Mouse (Mus musculus) heart, embryonic 15.5 days (tissue): Measurements from ENCODE around the gene Ift22. TPM values are rescaled to one million over a fixed set of nuclear protein-coding genes. Genes with fewer than 3 reads are reported as not detected.
A peak's percentile ranks its signal among the peaks of the same experiment; 100 is the strongest.

Experiments
- ATAC-seq: fragments of 200-750 bp; cut with Nextera tagmentation; replicated peaks from 2 replicates; pipeline ENCODE4 v1.8.0; 2017; ENCODE audit warnings: low read depth, moderate TSS enrichment; ENCODE audit not compliant: insufficient number of reproducible peaks, insufficient read depth, low FRiP score
- H3K27ac ChIP-seq: fragments of 300-500 bp; sonication (generic); 2 replicates; pipeline ENCODE4 v1.5.1; 2015; ENCODE audit warnings: mild to moderate bottlenecking, inconsistent platforms
- H3K27me3 ChIP-seq: fragments of 300-500 bp; sonication (generic); 2 replicates; pipeline ENCODE4 v1.6.1; 2015; ENCODE audit warnings: inconsistent platforms
- H3K36me3 ChIP-seq: fragments of 300-500 bp; sonication (generic); 2 replicates; pipeline ENCODE4 v1.6.1; 2015; ENCODE audit warnings: mild to moderate bottlenecking, inconsistent platforms
- H3K4me1 ChIP-seq: fragments of 300-500 bp; sonication (generic); replicated peaks from 2 replicates; pipeline ENCODE4 v1.6.1; 2015; ENCODE audit warnings: inconsistent platforms
- H3K4me2 ChIP-seq: fragments of 300-500 bp; sonication (generic); 2 replicates; pipeline ENCODE4 v1.6.1; 2015; ENCODE audit warnings: inconsistent platforms, mild to moderate bottlenecking, moderate library complexity
- H3K4me3 ChIP-seq: fragments of 300-500 bp; sonication (generic); 2 replicates; pipeline ENCODE4 v1.5.1; 2015; ENCODE audit warnings: mild to moderate bottlenecking, inconsistent platforms
- H3K9ac ChIP-seq: fragments of 300-500 bp; sonication (generic); 2 replicates; pipeline ENCODE4 v1.6.1; 2015; ENCODE audit warnings: mild to moderate bottlenecking, inconsistent platforms
- H3K9me3 ChIP-seq: fragments of 300-500 bp; sonication (generic); replicated peaks from 2 replicates; pipeline ENCODE4 v1.6.1; 2016; ENCODE audit warnings: inconsistent platforms
- WGBS: fragments of 180-500 bp; shearing (Covaris S2); methylation state at CpG from one replicate; pipeline ENCODE4 v1.1.7; 2015; ENCODE audit warnings: mixed read lengths; 5-methylcytosine and 5-hydroxymethylcytosine counted together
- polyA plus RNA-seq: library from polyadenylated mRNA; unstranded; fragments of >200 nt; fragmentation: Nextera tagmentation; extraction: Ambion mirVana; gene quantifications from 2 replicates; pipeline ENCODE4 v1.2.1, GENCODE M21; 2015

The Ift22 gene
- polyA plus RNA-seq, 1 experiment from 2014 or later, result 34.3 TPM

- no peak overlapping the region for H3K9ac ChIP-seq
- H3K36me3 ChIP-seq, result peaks cover 5% of the 10 kb centered on the region; the same call in 1 of the 2 replicates
- 87% methylated on average over 3 of the region's 3 CpGs for WGBS
- no peaks in the 10 kb centered on the region for H3K9me3 ChIP-seq
- no peak overlapping the region for H3K27ac ChIP-seq
- ATAC-seq, result no peak
- H3K4me1 ChIP-seq, result no peaks in the 10 kb centered on the region
- no peak overlapping the region for H3K4me2 ChIP-seq
- H3K4me3 ChIP-seq, result no peak overlapping the region
- no peaks in the 10 kb centered on the region for H3K27me3 ChIP-seq
These were observed 6.2 kb downstream of the Ift22 start for GRCm38 (mm10) chr5:136914183-136914582.

GRCm38 (mm10) chr5:136917613-136918242 is 9.8 kb downstream of the Ift22 start:
- Histone ChIP-seq H3K4me2 (no peak overlapping the region), H3K9me3 (no peaks in the 10 kb centered on the region), H3K9ac (no peak overlapping the region), H3K36me3 (no peaks in the 10 kb centered on the region), H3K4me3 (no peak overlapping the region), H3K27me3 (no peaks in the 10 kb centered on the region), H3K27ac (no peak overlapping the region), H3K4me1 (peaks cover 6% of the 10 kb centered on the region)
- ATAC-seq, result no peak
- WGBS, result 94% methylated on average over 8 of the region's 8 CpGs

GRCm38 (mm10) chr5:136918655-136919472 is 10.9 kb downstream of the Ift22 start:
- Histone ChIP-seq H3K4me3 (peak overlapping the region; percentile 77), H3K27ac (no peak overlapping the region; the same call in 1 of the 2 replicates), H3K27me3 (no peaks in the 10 kb centered on the region), H3K9me3 (no peaks in the 10 kb centered on the region), H3K4me2 (peak overlapping the region; percentile 93), H3K36me3 (no peaks in the 10 kb centered on the region), H3K9ac (peak overlapping the region; percentile 70), H3K4me1 (peaks cover 6% of the 10 kb centered on the region)
- ATAC-seq, result peak; percentile 78
- 2% methylated on average over 38 of the region's 38 CpGs for WGBS

GRCm38 (mm10) chr5:136919546-136920301 is 11.8 kb downstream of the Ift22 start:
- 25% methylated on average over 16 of the region's 18 CpGs for WGBS

GRCm38 (mm10) chr5:136922830-136923229 is 14.9 kb downstream of the Ift22 start:
- no peaks in the 10 kb centered on the region for H3K9me3 ChIP-seq
- no peaks in the 10 kb centered on the region for H3K27me3 ChIP-seq
- peaks cover 4% of the 10 kb centered on the region; the same call in 1 of the 2 replicates for H3K36me3 ChIP-seq
- no peak overlapping the region for H3K4me3 ChIP-seq
- H3K4me2 ChIP-seq, result no peak overlapping the region
- no peak overlapping the region for H3K9ac ChIP-seq
- H3K27ac ChIP-seq, result no peak overlapping the region
- ATAC-seq, result no peak
- H3K4me1 ChIP-seq, result peaks cover 6% of the 10 kb centered on the region
- 78% methylated on average over 9 of the region's 9 CpGs for WGBS

More at GRCm38 (mm10) chr5:136919546-136920301, 11.8 kb downstream of the Ift22 start:
- Histone ChIP-seq H3K4me3 (peak overlapping the region; percentile 77), H3K9me3 (no peaks in the 10 kb centered on the region), H3K27ac (no peak overlapping the region; the same call in 1 of the 2 replicates), H3K9ac (peak overlapping the region; percentile 70), H3K27me3 (no peaks in the 10 kb centered on the region), H3K36me3 (no peaks in the 10 kb centered on the region), H3K4me1 (peaks cover 6% of the 10 kb centered on the region), H3K4me2 (peak overlapping the region; percentile 93)
- no peak for ATAC-seq

- WGBS, result 41% methylated on average over 7 of the region's 7 CpGs
- Histone ChIP-seq H3K4me2 (no peak overlapping the region), H3K4me3 (no peak overlapping the region), H3K9ac (no peak overlapping the region), H3K36me3 (peaks cover 4% of the 10 kb centered on the region; the same call in 1 of the 2 replicates), H3K27ac (no peak overlapping the region), H3K4me1 (peaks cover 6% of the 10 kb centered on the region), H3K27me3 (no peaks in the 10 kb centered on the region), H3K9me3 (no peaks in the 10 kb centered on the region)
- ATAC-seq, result no peak
These were observed 16.0 kb downstream of the Ift22 start for GRCm38 (mm10) chr5:136923751-136924478.

- H3K4me3 ChIP-seq, result no peak overlapping the region
- H3K9ac ChIP-seq, result no peak overlapping the region
- 15% methylated on average over 4 of the region's 4 CpGs for WGBS
- peaks cover 4% of the 10 kb centered on the region; the same call in 1 of the 2 replicates for H3K36me3 ChIP-seq
- no peaks in the 10 kb centered on the region for H3K27me3 ChIP-seq
- H3K9me3 ChIP-seq, result no peaks in the 10 kb centered on the region
- no peak overlapping the region for H3K4me2 ChIP-seq
- peaks cover 3% of the 10 kb centered on the region; the same call in 1 of the 2 replicates for H3K4me1 ChIP-seq
- ATAC-seq, result peak; percentile 43; the same call in 1 of the 2 replicates
- H3K27ac ChIP-seq, result no peak overlapping the region
These were observed 21.1 kb downstream of the Ift22 start for GRCm38 (mm10) chr5:136929073-136929472.

GRCm38 (mm10) chr5:136931896-136932295 is 23.9 kb downstream of the Ift22 start:
- Histone ChIP-seq H3K9me3 (no peaks in the 10 kb centered on the region), H3K27ac (no peak overlapping the region), H3K4me2 (no peak overlapping the region), H3K4me1 (peaks cover 3% of the 10 kb centered on the region; the same call in 1 of the 2 replicates), H3K27me3 (no peaks in the 10 kb centered on the region), H3K36me3 (no peaks in the 10 kb centered on the region), H3K9ac (no peak overlapping the region), H3K4me3 (no peak overlapping the region)
- no peak for ATAC-seq
- WGBS, result 78% methylated on average over 14 of the region's 14 CpGs

GRCm38 (mm10) chr5:136932956-136933355 is 25.0 kb downstream of the Ift22 start:
- H3K9ac ChIP-seq, result no peak overlapping the region
- no peaks in the 10 kb centered on the region for H3K9me3 ChIP-seq
- H3K4me1 ChIP-seq, result peaks cover 3% of the 10 kb centered on the region; the same call in 1 of the 2 replicates
- H3K36me3 ChIP-seq, result no peaks in the 10 kb centered on the region
- no peak overlapping the region for H3K27ac ChIP-seq
- no peak overlapping the region for H3K4me2 ChIP-seq
- no peaks in the 10 kb centered on the region for H3K27me3 ChIP-seq
- no peak for ATAC-seq
- WGBS, result 74% methylated on average over 5 of the region's 5 CpGs
- H3K4me3 ChIP-seq, result no peak overlapping the region

GRCm38 (mm10) chr5:136933930-136934329 is 26.0 kb downstream of the Ift22 start:
- 83% methylated on average over 6 of the region's 6 CpGs for WGBS
- Histone ChIP-seq H3K27ac (no peak overlapping the region), H3K36me3 (no peaks in the 10 kb centered on the region), H3K4me1 (peaks cover 3% of the 10 kb centered on the region; the same call in 1 of the 2 replicates), H3K4me2 (no peak overlapping the region), H3K9ac (no peak overlapping the region), H3K9me3 (no peaks in the 10 kb centered on the region), H3K4me3 (no peak overlapping the region), H3K27me3 (no peaks in the 10 kb centered on the region)
- ATAC-seq, result no peak
